Mouse (Mus musculus): ENCODE measurements around the gene Tenm3.

- TF ChIP-seq CTCF (IDR thresholded peaks at IDR 0.05; ENCODE audit: control insufficient read depth, insufficient read depth, insufficient read length): no peak
- no peak for TF ChIP-seq CEBPB (IDR thresholded peaks at IDR 0.05; ENCODE audit: low read depth)
- TF ChIP-seq FOSL1 (IDR thresholded peaks at IDR 0.05; ENCODE audit: insufficient read depth, low read length, poor library complexity, severe bottlenecking): no peak
Observed at GRCm38 (mm10) chr8:48670895-48671294, 172.9 kb downstream of the Tenm3 start.
